Mouse (Mus musculus): ENCODE measurements at regions not wholly inside any gene's neighbourhood (a gene's known extent, or its start where the extent isn't known, plus 50 kb on each side); places are given as distances from the start of the nearest gene placed in this dataset.

DNA sequence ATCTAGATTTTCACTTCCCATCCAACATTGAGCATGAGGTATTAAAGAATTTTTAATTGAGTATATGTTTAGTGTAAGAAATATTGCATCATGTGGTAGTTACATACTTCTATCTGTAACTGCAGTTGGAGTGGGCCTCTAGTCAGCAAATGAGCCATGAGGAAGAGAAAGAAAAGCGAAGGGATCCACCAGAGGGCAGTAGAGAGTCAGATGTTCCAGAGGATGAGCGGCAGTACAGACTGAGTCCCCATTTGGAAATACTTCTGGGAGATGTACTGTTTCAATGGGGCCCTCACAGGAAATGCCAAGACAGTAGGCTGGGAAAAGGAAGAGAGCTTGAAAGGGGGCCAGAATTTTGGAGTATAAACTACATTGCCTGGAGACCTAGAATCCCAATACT, 221.2 kb downstream of the Myh15 start:
- H3K27me3 ChIP-seq (ENCODE audit: control insufficient read depth, insufficient read depth, low read length): no peaks in the 10 kb centered on the region
- TF ChIP-seq EP300 (IDR thresholded peaks at IDR 0.05; ENCODE audit: low read depth) (no peak), CTCF (IDR thresholded peaks at IDR 0.05; ENCODE audit: low read depth) (peak; percentile 86)
- no peak overlapping the region for H3K4me2 ChIP-seq (ENCODE audit: low read depth, low read length)
- H3K36me3 ChIP-seq (replicated peaks; ENCODE audit: control insufficient read depth, insufficient read depth, low read length): no peaks in the 10 kb centered on the region
- no peaks in the 10 kb centered on the region for H3K4me1 ChIP-seq (ENCODE audit: control insufficient read depth, insufficient read depth)
- peak; percentile 36; the same call in 1 of the 2 replicates for ATAC-seq (ENCODE audit: insufficient read depth, low read depth)
- H3K27ac ChIP-seq (ENCODE audit: low read depth): no peak overlapping the region
- H3K9ac ChIP-seq (replicated peaks; ENCODE audit: low read depth, low read length): no peak overlapping the region
- WGBS: 4% methylated on average over 2 of the region's 2 CpGs
- H3K9me3 ChIP-seq (replicated peaks; ENCODE audit: control insufficient read depth, low read length): no peaks in the 10 kb centered on the region
- H3K4me3 ChIP-seq (ENCODE audit: low read depth, low read length): no peak overlapping the region
- peak; percentile 66 for DNase-seq (ENCODE audit: low spot score)

DNA sequence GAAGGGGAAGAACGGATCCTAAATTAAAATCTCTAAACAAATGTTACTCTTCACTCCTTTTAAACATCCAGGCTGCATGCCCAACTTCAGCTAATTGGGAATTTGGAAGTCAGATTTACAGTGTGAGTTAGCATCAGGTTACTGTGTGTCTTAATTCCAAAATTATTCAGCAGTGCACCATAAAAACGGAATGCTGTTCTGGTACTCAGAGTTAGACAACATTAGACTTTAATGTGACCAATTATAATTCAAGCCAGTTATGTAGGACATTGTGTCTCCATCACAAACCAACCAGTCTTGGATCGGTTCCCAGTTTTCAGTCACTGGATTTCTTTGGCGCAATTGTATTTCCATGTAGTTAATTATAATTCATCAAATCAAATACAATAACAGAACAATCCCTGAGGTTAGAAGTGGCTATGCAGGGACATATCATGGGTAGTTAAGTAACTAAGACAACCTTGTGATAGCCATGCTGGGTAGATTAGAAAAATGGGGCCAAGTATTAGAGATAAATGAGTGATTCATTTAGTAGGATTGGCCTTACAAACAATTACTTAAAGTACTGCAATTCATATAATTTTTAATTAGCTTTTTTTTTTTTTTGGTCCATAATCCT, 230.9 kb downstream of the Myh15 start:
- no peak overlapping the region for H3K4me3 ChIP-seq (ENCODE audit: low read depth, low read length)
- H3K36me3 ChIP-seq (replicated peaks; ENCODE audit: control insufficient read depth, insufficient read depth, low read length): no peaks in the 10 kb centered on the region
- peak; percentile 15 for DNase-seq (ENCODE audit: low spot score)
- no peaks in the 10 kb centered on the region for H3K27me3 ChIP-seq (ENCODE audit: control insufficient read depth, insufficient read depth, low read length)
- H3K27ac ChIP-seq (ENCODE audit: low read depth): no peak overlapping the region
- no peak for TF ChIP-seq CTCF (IDR thresholded peaks at IDR 0.05; ENCODE audit: low read depth)
- TF ChIP-seq EP300 (IDR thresholded peaks at IDR 0.05; ENCODE audit: low read depth): no peak
- ATAC-seq (ENCODE audit: insufficient read depth, low read depth): peak; percentile 51; the same call in 1 of the 2 replicates
- no peak overlapping the region for H3K9ac ChIP-seq (replicated peaks; ENCODE audit: low read depth, low read length)
- H3K9me3 ChIP-seq (replicated peaks; ENCODE audit: control insufficient read depth, low read length): no peaks in the 10 kb centered on the region
- H3K4me1 ChIP-seq (ENCODE audit: control insufficient read depth, insufficient read depth): 0 out of 2 replicates have a peak, but pooled peaks cover 5% of the 10 kb centered on the region
- no peak overlapping the region for H3K4me2 ChIP-seq (ENCODE audit: low read depth, low read length)
- 55% methylated on average over 4 of the region's 4 CpGs for WGBS

DNA sequence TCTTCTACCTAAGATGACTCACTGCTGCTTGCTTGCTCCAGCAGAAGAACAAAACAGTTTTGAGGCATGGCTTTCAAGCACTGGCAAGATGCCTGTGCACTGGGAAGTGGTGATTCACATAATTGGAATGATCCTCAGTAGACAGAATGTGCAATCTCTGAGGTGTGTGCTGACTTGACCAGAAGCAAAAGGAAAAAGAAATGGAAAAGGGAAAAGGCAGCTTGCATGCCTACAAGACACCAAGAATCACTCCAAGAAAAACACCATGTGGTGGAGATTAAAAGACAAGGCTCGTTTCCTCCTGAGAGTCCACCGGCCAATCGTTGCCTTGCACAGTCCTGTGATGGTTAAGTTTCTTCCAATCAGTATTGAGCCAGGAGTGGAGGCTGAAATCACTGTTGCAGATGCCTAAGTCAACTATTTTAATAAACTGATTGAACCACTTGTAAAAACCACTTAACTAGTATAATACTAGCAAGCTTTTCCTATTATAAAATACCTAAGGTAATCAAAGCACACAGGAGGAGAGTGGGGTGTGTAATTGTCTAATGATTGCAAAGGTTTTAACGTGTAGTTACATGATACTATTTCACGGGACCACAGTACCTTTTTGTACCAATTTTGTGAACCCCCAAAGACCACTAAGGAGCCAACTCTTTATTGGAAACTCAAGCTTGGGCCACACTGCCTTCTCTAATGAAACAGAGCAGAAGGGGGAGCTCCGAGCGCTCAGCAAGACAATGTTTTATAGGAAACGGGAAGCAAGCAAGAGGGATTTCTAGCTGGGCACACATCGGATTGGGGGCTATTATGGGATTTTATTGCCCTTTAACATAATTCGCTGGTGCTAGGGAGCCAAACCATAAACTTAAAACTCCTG, 232.2 kb downstream of the Myh15 start:
- Histone ChIP-seq H3K27me3 (ENCODE audit: control insufficient read depth, insufficient read depth, low read length) (no peaks in the 10 kb centered on the region), H3K36me3 (replicated peaks; ENCODE audit: control insufficient read depth, insufficient read depth, low read length) (no peaks in the 10 kb centered on the region), H3K27ac (ENCODE audit: low read depth) (0 out of 2 replicates have a peak overlapping the region, but pooled peaks have one; percentile 2), H3K9me3 (replicated peaks; ENCODE audit: control insufficient read depth, low read length) (no peaks in the 10 kb centered on the region), H3K4me3 (ENCODE audit: low read depth, low read length) (no peak overlapping the region), H3K9ac (replicated peaks; ENCODE audit: low read depth, low read length) (no peak overlapping the region), H3K4me2 (ENCODE audit: low read depth, low read length) (no peak overlapping the region), H3K4me1 (ENCODE audit: control insufficient read depth, insufficient read depth) (0 out of 2 replicates have a peak, but pooled peaks cover 5% of the 10 kb centered on the region)
- no peak for TF ChIP-seq CTCF (IDR thresholded peaks at IDR 0.05; ENCODE audit: low read depth)
- TF ChIP-seq EP300 (IDR thresholded peaks at IDR 0.05; ENCODE audit: low read depth): no peak
- WGBS: 72% methylated on average over 10 of the region's 10 CpGs
- DNase-seq (ENCODE audit: low spot score): peak; percentile 45
- ATAC-seq (ENCODE audit: insufficient read depth, low read depth): peak; percentile 69; the same call in 1 of the 2 replicates

DNA sequence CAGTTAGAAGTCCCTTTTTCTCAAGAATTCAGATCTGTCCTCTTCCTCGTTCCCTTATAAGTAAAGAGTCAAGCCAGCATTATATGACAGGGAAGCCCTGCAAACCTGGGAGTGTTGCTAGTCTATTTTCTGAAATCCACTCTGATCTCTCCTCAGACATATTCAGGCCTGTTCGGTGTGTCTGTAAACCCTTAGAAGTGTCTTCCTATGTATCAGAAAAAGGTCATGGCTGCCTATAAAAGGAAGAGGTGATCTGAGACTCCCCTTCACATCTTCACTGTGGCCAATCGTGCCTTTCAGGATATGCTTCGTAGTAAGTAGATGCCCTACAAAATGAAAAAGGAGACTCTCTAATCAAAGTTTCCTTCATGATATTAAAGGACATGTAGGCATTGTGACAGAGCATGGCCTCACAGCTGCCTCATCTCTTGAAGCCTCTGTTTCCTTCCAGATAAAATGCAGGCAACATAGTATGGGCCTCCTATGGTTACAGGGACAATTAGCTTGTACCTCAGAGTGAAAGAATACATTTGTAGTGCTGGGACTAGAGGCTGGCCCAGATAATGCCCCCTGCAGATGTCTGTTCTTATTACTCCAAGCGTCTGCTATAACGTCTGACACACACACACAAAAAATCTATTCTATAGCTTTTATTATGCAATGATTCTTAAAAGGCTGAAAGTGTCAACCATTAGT, 246.5 kb downstream of the Myh15 start:
- Histone ChIP-seq H3K36me3 (replicated peaks; ENCODE audit: control insufficient read depth, insufficient read depth, low read length) (no peaks in the 10 kb centered on the region), H3K4me3 (ENCODE audit: low read depth, low read length) (no peak overlapping the region), H3K27me3 (ENCODE audit: control insufficient read depth, insufficient read depth, low read length) (no peaks in the 10 kb centered on the region), H3K4me1 (ENCODE audit: control insufficient read depth, insufficient read depth) (no peaks in the 10 kb centered on the region), H3K9me3 (replicated peaks; ENCODE audit: control insufficient read depth, low read length) (no peaks in the 10 kb centered on the region), H3K9ac (replicated peaks; ENCODE audit: low read depth, low read length) (no peak overlapping the region), H3K4me2 (ENCODE audit: low read depth, low read length) (no peak overlapping the region), H3K27ac (ENCODE audit: low read depth) (no peak overlapping the region)
- TF ChIP-seq CTCF (IDR thresholded peaks at IDR 0.05; ENCODE audit: low read depth) (no peak), EP300 (IDR thresholded peaks at IDR 0.05; ENCODE audit: low read depth) (no peak)
- 72% methylated on average over 6 of the region's 6 CpGs for WGBS
- ATAC-seq (ENCODE audit: insufficient read depth, low read depth) (no peak), DNase-seq (ENCODE audit: low spot score) (no peak)

DNA sequence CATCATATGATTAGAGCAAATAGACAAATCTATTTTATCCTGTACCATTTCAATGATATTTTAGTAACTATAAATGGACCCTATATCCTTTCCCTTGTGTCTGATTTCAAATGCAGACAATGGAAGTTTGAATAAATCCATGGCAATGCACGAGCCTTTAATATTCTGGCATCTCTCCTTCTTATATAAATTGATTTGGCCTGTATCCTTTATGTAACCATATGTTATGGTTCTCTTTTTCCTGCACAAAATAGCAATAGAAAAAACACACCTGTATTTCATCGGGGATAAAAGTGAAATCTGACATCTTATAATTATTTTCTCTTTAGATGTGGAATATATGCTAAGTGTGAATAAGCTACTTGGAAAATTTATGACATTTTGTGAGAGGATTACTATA, 247.1 kb downstream of the Myh15 start:
- TF ChIP-seq CTCF (IDR thresholded peaks at IDR 0.05; ENCODE audit: low read depth) (no peak), EP300 (IDR thresholded peaks at IDR 0.05; ENCODE audit: low read depth) (no peak)
- Histone ChIP-seq H3K4me2 (ENCODE audit: low read depth, low read length) (no peak overlapping the region), H3K4me1 (ENCODE audit: control insufficient read depth, insufficient read depth) (no peaks in the 10 kb centered on the region), H3K9ac (replicated peaks; ENCODE audit: low read depth, low read length) (no peak overlapping the region), H3K27ac (ENCODE audit: low read depth) (no peak overlapping the region), H3K9me3 (replicated peaks; ENCODE audit: control insufficient read depth, low read length) (no peaks in the 10 kb centered on the region), H3K27me3 (ENCODE audit: control insufficient read depth, insufficient read depth, low read length) (no peaks in the 10 kb centered on the region), H3K36me3 (replicated peaks; ENCODE audit: control insufficient read depth, insufficient read depth, low read length) (no peaks in the 10 kb centered on the region), H3K4me3 (ENCODE audit: low read depth, low read length) (no peak overlapping the region)
- DNase-seq (ENCODE audit: low spot score) (no peak), ATAC-seq (ENCODE audit: insufficient read depth, low read depth) (no peak)
- 64% methylated on average over 2 of the region's 2 CpGs for WGBS
